Comparison of ENCODE assay signal across 9 mouse cellular contexts in the genomic region with DNA sequence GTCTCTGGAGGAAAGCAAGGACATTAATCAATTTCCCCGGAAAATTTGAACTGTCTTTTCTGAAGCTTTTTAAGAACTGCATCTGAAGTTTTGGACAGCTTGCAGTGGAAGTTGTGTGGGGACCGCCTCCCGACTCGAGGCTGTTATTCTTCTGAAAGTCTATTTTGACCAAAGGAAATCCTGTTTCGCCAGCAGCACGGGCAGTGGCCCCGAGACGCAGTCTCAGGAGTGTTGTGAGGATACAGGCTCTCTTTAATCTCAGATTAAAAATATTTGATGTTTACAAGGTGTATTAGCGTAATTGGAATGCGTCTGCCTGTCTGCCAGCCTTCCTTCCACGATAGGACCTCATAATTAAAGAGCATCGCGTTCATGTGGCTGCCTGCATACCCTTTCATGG.
A peak's percentile ranks its signal among the peaks of the same experiment; 100 is the strongest.
DNase-seq lines count a peak whose midpoint lies in the region; ATAC-seq lines count a peak whose summit lies in the region.
"Had no signal": no experiment of that assay in that cellular context is flagged by ENCODE, and none has a peak within 500 bp of the region (broad histone marks: within the 10 kb centered on the region; RNA-seq: fewer than 3 reads in every experiment).

No protein-coding gene starts in this region.

- no peaks in the 10 kb centered on the region for H3K4me1 ChIP-seq in intestine, embryonic 16.5 days (ENCODE audit: control insufficient read depth, insufficient read depth, low read length)
- H3K4me1 ChIP-seq in intestine, embryonic 15.5 days (replicated peaks), result no peaks in the 10 kb centered on the region
- H3K4me1 ChIP-seq in embryonic facial prominence, embryonic 13.5 days, result peaks cover 3% of the 10 kb centered on the region; the same call in 1 of the 2 replicates

- no peak for ATAC-seq in intestine, embryonic 16.5 days
- ATAC-seq in intestine, embryonic 15.5 days, result no peak
- no peak for ATAC-seq in embryonic facial prominence, embryonic 13.5 days (ENCODE audit: insufficient number of reproducible peaks, insufficient read depth, low FRiP score, low TSS enrichment, low read depth)
- ATAC-seq in CD4-positive, CD25-positive, alpha-beta regulatory T cell, adult 4 months, result no peak

- peak; percentile 64 for DNase-seq in kidney, postnatal 10 days
- DNase-seq in lung, postnatal 25 days (ENCODE audit: low spot score), result peak; percentile 42
- DNase-seq in urinary bladder, adult 18-20 months (ENCODE audit: low spot score in 2 of 2), result no peak
- no peak for DNase-seq in urinary bladder, postnatal 10 days (ENCODE audit: low spot score)
- DNase-seq: left cerebral cortex, postnatal 4 days had no signal

- no peaks in the 10 kb centered on the region for H3K27me3 ChIP-seq in intestine, embryonic 16.5 days (replicated peaks; ENCODE audit: control insufficient read depth, insufficient read depth, low read length)
- H3K27me3 ChIP-seq in intestine, embryonic 15.5 days (replicated peaks), result no peaks in the 10 kb centered on the region
- no peaks in the 10 kb centered on the region for H3K27me3 ChIP-seq in embryonic facial prominence, embryonic 13.5 days

- 69% methylated on average over 13 of the region's 13 CpGs for WGBS in intestine, embryonic 16.5 days
- 66% methylated on average over 13 of the region's 13 CpGs for WGBS in intestine, embryonic 15.5 days
- WGBS in embryonic facial prominence, embryonic 13.5 days, result 40% methylated on average over 13 of the region's 13 CpGs

- no peak overlapping the region for H3K9ac ChIP-seq in intestine, embryonic 16.5 days (ENCODE audit: low read depth, low read length)
- no peak overlapping the region for H3K9ac ChIP-seq in intestine, embryonic 15.5 days
- no peak overlapping the region for H3K9ac ChIP-seq in embryonic facial prominence, embryonic 13.5 days

- H3K27ac ChIP-seq in intestine, embryonic 16.5 days (ENCODE audit: low read length), result peak overlapping the region; percentile 41; the same call in 1 of the 2 replicates
- no peak overlapping the region for H3K27ac ChIP-seq in intestine, embryonic 15.5 days
- H3K27ac ChIP-seq in embryonic facial prominence, embryonic 13.5 days, result peak overlapping the region; percentile 60; the same call in 1 of the 2 replicates

- no peaks in the 10 kb centered on the region for H3K9me3 ChIP-seq in intestine, embryonic 16.5 days (ENCODE audit: control insufficient read depth, low read length)
- H3K9me3 ChIP-seq in intestine, embryonic 15.5 days, result no peaks in the 10 kb centered on the region
- no peaks in the 10 kb centered on the region for H3K9me3 ChIP-seq in embryonic facial prominence, embryonic 13.5 days

- H3K36me3 ChIP-seq in intestine, embryonic 16.5 days (ENCODE audit: control insufficient read depth, insufficient read depth, low read length), result no peaks in the 10 kb centered on the region
- no peaks in the 10 kb centered on the region for H3K36me3 ChIP-seq in intestine, embryonic 15.5 days
- H3K36me3 ChIP-seq in embryonic facial prominence, embryonic 13.5 days, result no peaks in the 10 kb centered on the region

- no peak overlapping the region for H3K4me3 ChIP-seq in intestine, embryonic 16.5 days (ENCODE audit: low read length)
- H3K4me3 ChIP-seq in intestine, embryonic 15.5 days (replicated peaks), result no peak overlapping the region
- H3K4me3 ChIP-seq in embryonic facial prominence, embryonic 13.5 days, result no peak overlapping the region

- no peak overlapping the region for H3K4me2 ChIP-seq in intestine, embryonic 16.5 days (ENCODE audit: low read depth, low read length)
- H3K4me2 ChIP-seq in intestine, embryonic 15.5 days (replicated peaks), result no peak overlapping the region
- peak overlapping the region; percentile 18; the same call in 1 of the 2 replicates for H3K4me2 ChIP-seq in embryonic facial prominence, embryonic 13.5 days

Comparison
In these comparisons a context has a peak if more than half of its experiments do, and no peak if none do; other contexts are left out.
1. DNase-seq: peak in kidney, postnatal 10 days (single experiment) and lung, postnatal 25 days (single experiment); none in urinary bladder, adult 18-20 months (0 of 2) and urinary bladder, postnatal 10 days (single experiment).